Mouse (Mus musculus) midbrain, embryonic 12.5 days (tissue): ENCODE data around the gene Id1. TPM values are rescaled to one million over a fixed set of nuclear protein-coding genes. Genes with fewer than 3 reads are reported as not detected.

Source experiments
- ATAC-seq: fragments of 200-750 bp; cut with Nextera tagmentation; 2 replicates; pipeline ENCODE4 v1.8.0; 2017; ENCODE audit warnings: low read depth, moderate TSS enrichment, moderate library complexity; ENCODE audit not compliant: low FRiP score
- H3K27ac ChIP-seq: fragments of 300-500 bp; sonication (generic); replicated peaks from 2 replicates; pipeline ENCODE4 v1.5.1; 2016; ENCODE audit warnings: mild to moderate bottlenecking
- H3K27me3 ChIP-seq: fragments of 300-500 bp; sonication (generic); 2 replicates; pipeline ENCODE4 v1.6.1; 2016; ENCODE audit warnings: mild to moderate bottlenecking
- H3K36me3 ChIP-seq: fragments of 300-500 bp; sonication (generic); 2 replicates; pipeline ENCODE4 v1.6.1; 2016
- H3K4me1 ChIP-seq: fragments of 300-500 bp; sonication (generic); 2 replicates; pipeline ENCODE4 v1.6.1; 2016
- H3K4me2 ChIP-seq: fragments of 300-500 bp; sonication (generic); replicated peaks from 2 replicates; pipeline ENCODE4 v1.6.1; 2016; ENCODE audit warnings: mild to moderate bottlenecking, moderate library complexity
- H3K4me3 ChIP-seq: fragments of 300-500 bp; sonication (generic); 2 replicates; pipeline ENCODE4 v1.5.1; 2016; ENCODE audit warnings: mild to moderate bottlenecking
- H3K9ac ChIP-seq: fragments of 300-500 bp; sonication (generic); replicated peaks from 2 replicates; pipeline ENCODE4 v1.6.1; 2016; ENCODE audit warnings: mild to moderate bottlenecking, moderate library complexity
- H3K9me3 ChIP-seq: fragments of 300-500 bp; sonication (generic); 2 replicates; pipeline ENCODE4 v1.6.1; 2016; ENCODE audit warnings: mild to moderate bottlenecking
- WGBS: fragments of 180-500 bp; shearing (Covaris S2); methylation state at CpG from one replicate; pipeline ENCODE4 v1.1.7; 2016; 5-methylcytosine and 5-hydroxymethylcytosine counted together
- polyA plus RNA-seq: library from polyadenylated mRNA; unstranded; fragments of >200 nt; fragmentation: Nextera tagmentation; extraction: Ambion mirVana; gene quantifications from 2 replicates; pipeline ENCODE4 v1.2.1, GENCODE M21; 2016

Id1 gene
- polyA plus RNA-seq, 1 experiment from 2014 or later, result 69.6 TPM

GRCm38 (mm10) chr2:152724332-152724723, 11.7 kb upstream of the Id1 start:
- Histone ChIP-seq H3K4me3 (peak overlapping the region; percentile 37; the same call in 1 of the 2 replicates), H3K9ac (0 out of 2 replicates have a peak overlapping the region, but pooled peaks have one; percentile 50), H3K36me3 (no peaks in the 10 kb centered on the region), H3K27ac (0 out of 2 replicates have a peak overlapping the region, but pooled peaks have one; percentile 46), H3K27me3 (peaks cover 18% of the 10 kb centered on the region), H3K4me2 (peak overlapping the region; percentile 58), H3K4me1 (peaks cover 22% of the 10 kb centered on the region), H3K9me3 (no peaks in the 10 kb centered on the region)
- ATAC-seq, result peak; percentile 8; the same call in 1 of the 2 replicates
- 79% methylated on average over 3 of the region's 3 CpGs for WGBS

GRCm38 (mm10) chr2:152725178-152725750, 10.8 kb upstream of the Id1 start:
- Histone ChIP-seq H3K4me3 (no peak overlapping the region), H3K27me3 (peaks cover 18% of the 10 kb centered on the region), H3K9ac (no peak overlapping the region), H3K27ac (no peak overlapping the region; the same call in 1 of the 2 replicates), H3K4me1 (peaks cover 27% of the 10 kb centered on the region), H3K9me3 (no peaks in the 10 kb centered on the region), H3K4me2 (no peak overlapping the region), H3K36me3 (no peaks in the 10 kb centered on the region)
- WGBS, result 72% methylated on average over 15 of the region's 15 CpGs
- no peak for ATAC-seq

- H3K36me3 ChIP-seq, result no peaks in the 10 kb centered on the region
- no peak overlapping the region for H3K4me3 ChIP-seq
- H3K4me1 ChIP-seq, result peaks cover 27% of the 10 kb centered on the region
- no peak overlapping the region for H3K27ac ChIP-seq
- no peak overlapping the region for H3K4me2 ChIP-seq
- WGBS, result 89% methylated on average over 6 of the region's 6 CpGs
- peaks cover 18% of the 10 kb centered on the region for H3K27me3 ChIP-seq
- H3K9ac ChIP-seq, result no peak overlapping the region
- no peak for ATAC-seq
- H3K9me3 ChIP-seq, result no peaks in the 10 kb centered on the region
Observed at GRCm38 (mm10) chr2:152726213-152726612, 9.8 kb upstream of the Id1 start.

GRCm38 (mm10) chr2:152726751-152727335, 9.2 kb upstream of the Id1 start:
- Histone ChIP-seq H3K4me1 (peaks cover 27% of the 10 kb centered on the region), H3K9me3 (no peaks in the 10 kb centered on the region), H3K27ac (no peak overlapping the region), H3K4me2 (no peak overlapping the region), H3K36me3 (no peaks in the 10 kb centered on the region), H3K27me3 (peaks cover 18% of the 10 kb centered on the region), H3K9ac (no peak overlapping the region), H3K4me3 (no peak overlapping the region)
- 69% methylated on average over 6 of the region's 6 CpGs for WGBS
- no peak for ATAC-seq

GRCm38 (mm10) chr2:152727795-152728510, 8.1 kb upstream of the Id1 start:
- Histone ChIP-seq H3K4me1 (peaks cover 30% of the 10 kb centered on the region), H3K36me3 (no peaks in the 10 kb centered on the region), H3K4me3 (no peak overlapping the region), H3K9me3 (no peaks in the 10 kb centered on the region), H3K27ac (0 out of 2 replicates have a peak overlapping the region, but pooled peaks have one; percentile 40), H3K4me2 (no peak overlapping the region), H3K27me3 (peaks cover 15% of the 10 kb centered on the region), H3K9ac (no peak overlapping the region)
- ATAC-seq, result no peak
- 83% methylated on average over 14 of the region's 14 CpGs for WGBS

GRCm38 (mm10) chr2:152728594-152728993, 7.5 kb upstream of the Id1 start:
- H3K9ac ChIP-seq, result no peak overlapping the region
- ATAC-seq, result no peak
- WGBS, result 85% methylated on average over 7 of the region's 7 CpGs
- peaks cover 30% of the 10 kb centered on the region for H3K4me1 ChIP-seq
- no peaks in the 10 kb centered on the region for H3K9me3 ChIP-seq
- no peaks in the 10 kb centered on the region for H3K36me3 ChIP-seq
- peaks cover 13% of the 10 kb centered on the region for H3K27me3 ChIP-seq
- H3K4me3 ChIP-seq, result no peak overlapping the region
- no peak overlapping the region for H3K4me2 ChIP-seq
- 0 out of 2 replicates have a peak overlapping the region, but pooled peaks have one; percentile 40 for H3K27ac ChIP-seq

GRCm38 (mm10) chr2:152729013-152729635, 6.9 kb upstream of the Id1 start:
- H3K4me3 ChIP-seq, result no peak overlapping the region
- H3K36me3 ChIP-seq, result no peaks in the 10 kb centered on the region
- peaks cover 11% of the 10 kb centered on the region for H3K27me3 ChIP-seq
- H3K9me3 ChIP-seq, result no peaks in the 10 kb centered on the region
- ATAC-seq, result no peak
- WGBS, result 67% methylated on average over 8 of the region's 8 CpGs
- no peak overlapping the region for H3K4me2 ChIP-seq
- H3K27ac ChIP-seq, result no peak overlapping the region
- H3K4me1 ChIP-seq, result peaks cover 26% of the 10 kb centered on the region
- no peak overlapping the region for H3K9ac ChIP-seq

GRCm38 (mm10) chr2:152729636-152730020, 6.4 kb upstream of the Id1 start:
- Histone ChIP-seq H3K4me1 (peaks cover 27% of the 10 kb centered on the region), H3K9me3 (no peaks in the 10 kb centered on the region), H3K27ac (peak overlapping the region; percentile 52), H3K27me3 (peaks cover 8% of the 10 kb centered on the region; the same call in 1 of the 2 replicates), H3K4me3 (no peak overlapping the region), H3K9ac (no peak overlapping the region), H3K36me3 (no peaks in the 10 kb centered on the region), H3K4me2 (no peak overlapping the region)
- peak; percentile 32 for ATAC-seq
- 56% methylated on average over 7 of the region's 7 CpGs for WGBS

- no peaks in the 10 kb centered on the region for H3K9me3 ChIP-seq
- no peak for ATAC-seq
- H3K27ac ChIP-seq, result no peak overlapping the region
- H3K36me3 ChIP-seq, result no peaks in the 10 kb centered on the region
- peaks cover 53% of the 10 kb centered on the region for H3K4me1 ChIP-seq
- peaks cover 16% of the 10 kb centered on the region for H3K27me3 ChIP-seq
- no peak overlapping the region for H3K9ac ChIP-seq
- H3K4me2 ChIP-seq, result no peak overlapping the region
- 82% methylated on average over 2 of the region's 2 CpGs for WGBS
- H3K4me3 ChIP-seq, result no peak overlapping the region
Observed at GRCm38 (mm10) chr2:152733201-152733600, 2.9 kb upstream of the Id1 start.

GRCm38 (mm10) chr2:152734501-152734900, 1.6 kb upstream of the Id1 start:
- Histone ChIP-seq H3K27ac (peak overlapping the region; percentile 31), H3K4me1 (peaks cover 61% of the 10 kb centered on the region)
- WGBS, result 16% methylated on average over 10 of the region's 10 CpGs

GRCm38 (mm10) chr2:152734984-152735383, 1.1 kb upstream of the Id1 start:
- WGBS, result 0% methylated on average over 28 of the region's 28 CpGs
- peak; percentile 91 for ATAC-seq
- Histone ChIP-seq H3K4me1 (peaks cover 60% of the 10 kb centered on the region), H3K27me3 (peaks cover 17% of the 10 kb centered on the region), H3K36me3 (no peaks in the 10 kb centered on the region), H3K27ac (peak overlapping the region; percentile 80), H3K4me3 (peak overlapping the region; percentile 63), H3K4me2 (peak overlapping the region; percentile 80), H3K9me3 (no peaks in the 10 kb centered on the region), H3K9ac (0 out of 2 replicates have a peak overlapping the region, but pooled peaks have one; percentile 31)

More at GRCm38 (mm10) chr2:152734501-152734900, 1.6 kb upstream of the Id1 start:
- Histone ChIP-seq H3K9me3 (no peaks in the 10 kb centered on the region), H3K4me2 (peak overlapping the region; percentile 80), H3K4me3 (peak overlapping the region; percentile 63), H3K36me3 (no peaks in the 10 kb centered on the region), H3K9ac (0 out of 2 replicates have a peak overlapping the region, but pooled peaks have one; percentile 31), H3K27me3 (peaks cover 17% of the 10 kb centered on the region)
- ATAC-seq, result no peak
